Mouse (Mus musculus) granulocyte monocyte progenitor cell, adult 5-6 weeks (primary cell): ENCODE results near the gene Sdhaf3. TPM values are rescaled to one million over a fixed set of nuclear protein-coding genes. Genes with fewer than 3 reads are reported as not detected.
"Not testable (repeated sequence)": the region's sequence is repeated elsewhere in the genome, so short reads cannot be mapped to it uniquely, and the experiment has no call there.

ENCODE experiments used
- ATAC-seq: replicated peaks from 2 replicates; pipeline ENCODE4 v1.8.0; 2016; ENCODE audit warnings: mild to moderate bottlenecking, moderate TSS enrichment, inconsistent platforms; ENCODE audit not compliant: poor library complexity, severe bottlenecking
- total RNA-seq, 2 experiments: library from RNA; stranded (forward) in 1 of 2; stranded (reverse) in 1 of 2; fragments of 200-712, 200-1000 nt in 1 of 2; fragments of >200 nt in 1 of 2; fragmentation: Nextera tagmentation in 1 of 2; gene quantifications; 2 replicates each; pipeline ENCODE4 v1.2.3; 2014 to 2017

The Sdhaf3 gene
- total RNA-seq (2014; fragmentation: Nextera tagmentation), result 4.3 and 4.5 TPM in 2 replicates
- 3.5 and 4.5 TPM in 2 replicates for total RNA-seq (2017)

DNA sequence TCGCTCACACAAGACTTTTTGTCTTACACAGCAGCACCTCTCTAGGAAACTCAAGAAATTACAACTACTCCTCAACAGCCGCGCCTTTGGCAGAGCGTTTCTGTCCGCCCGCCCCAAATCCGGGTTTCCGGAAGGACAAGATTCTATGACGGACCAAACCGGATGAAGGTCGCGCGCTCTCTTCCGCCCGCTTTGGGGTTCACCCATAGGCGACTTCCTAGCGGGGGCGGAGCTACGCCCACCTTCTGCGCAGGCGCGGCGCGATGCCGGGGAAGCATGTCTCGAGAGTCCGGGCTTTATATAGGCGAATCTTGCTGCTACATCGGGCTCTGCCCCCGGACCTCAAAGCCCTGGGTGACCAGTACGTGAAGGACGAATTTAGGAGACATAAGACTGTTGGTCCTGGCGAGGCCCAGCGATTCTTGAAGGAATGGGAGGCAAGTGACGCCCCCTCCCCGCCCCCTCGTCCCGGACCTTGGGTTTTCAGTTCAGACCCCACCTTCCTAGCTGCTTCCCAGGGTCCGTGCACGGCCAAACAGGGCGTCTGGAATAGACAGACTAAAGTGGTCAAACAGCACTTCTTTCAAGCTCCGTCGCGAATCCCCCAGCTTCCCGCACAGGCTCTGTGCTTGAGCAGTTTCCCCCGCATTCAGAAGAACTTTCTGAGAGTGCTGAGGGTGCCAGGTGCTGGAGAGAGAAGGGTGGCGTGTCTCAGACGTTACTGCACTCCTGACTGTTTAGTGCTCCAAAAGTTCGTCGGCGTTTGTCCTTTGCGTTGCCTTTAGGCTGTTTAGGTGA is at the start of gene Sdhaf3:
TSS of gene Sdhaf3 (plus strand) at position 241 of the 798 bp plus-strand sequence.
- ATAC-seq, result peak; percentile 98

DNA sequence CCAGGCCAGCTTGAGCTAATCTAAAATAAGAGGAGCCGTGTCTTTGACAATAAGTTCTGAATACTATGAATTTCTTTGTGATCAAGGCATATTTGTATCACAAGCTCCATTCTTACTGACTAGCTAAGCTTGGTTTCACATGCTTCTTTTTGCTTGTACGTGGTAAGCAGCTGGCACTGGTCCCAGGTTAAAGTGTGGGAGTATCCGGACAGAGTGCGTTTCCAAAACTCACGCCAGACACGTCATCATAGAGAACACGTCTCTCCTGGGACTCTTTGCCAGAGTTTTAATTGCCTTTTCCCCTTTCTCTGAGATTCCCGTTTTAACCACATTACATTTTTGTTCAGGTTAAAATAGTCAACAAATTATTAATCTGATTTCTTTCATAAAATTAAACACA is 46.2 kb upstream of the Sdhaf3 start:
- ATAC-seq, result no peak

DNA sequence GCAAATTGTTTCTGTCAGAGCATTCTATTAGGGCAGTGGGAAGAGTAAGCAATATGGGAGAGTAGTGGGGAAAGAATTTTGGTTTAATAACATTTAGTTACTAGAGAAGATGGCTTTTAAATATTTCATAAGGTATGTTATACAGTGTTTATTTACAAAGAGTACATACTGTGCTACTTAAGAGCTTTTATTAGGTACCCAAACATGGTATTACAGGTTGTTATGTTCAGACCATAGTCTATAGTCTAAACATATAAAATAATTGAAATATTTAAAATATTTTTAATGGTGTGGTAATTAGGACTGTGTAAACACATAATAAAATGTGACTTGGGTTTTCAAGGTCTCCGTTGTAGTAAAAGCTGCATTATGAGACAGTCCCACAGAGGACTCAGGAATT is 41.5 kb upstream of the Sdhaf3 start:
- ATAC-seq, result no peak

DNA sequence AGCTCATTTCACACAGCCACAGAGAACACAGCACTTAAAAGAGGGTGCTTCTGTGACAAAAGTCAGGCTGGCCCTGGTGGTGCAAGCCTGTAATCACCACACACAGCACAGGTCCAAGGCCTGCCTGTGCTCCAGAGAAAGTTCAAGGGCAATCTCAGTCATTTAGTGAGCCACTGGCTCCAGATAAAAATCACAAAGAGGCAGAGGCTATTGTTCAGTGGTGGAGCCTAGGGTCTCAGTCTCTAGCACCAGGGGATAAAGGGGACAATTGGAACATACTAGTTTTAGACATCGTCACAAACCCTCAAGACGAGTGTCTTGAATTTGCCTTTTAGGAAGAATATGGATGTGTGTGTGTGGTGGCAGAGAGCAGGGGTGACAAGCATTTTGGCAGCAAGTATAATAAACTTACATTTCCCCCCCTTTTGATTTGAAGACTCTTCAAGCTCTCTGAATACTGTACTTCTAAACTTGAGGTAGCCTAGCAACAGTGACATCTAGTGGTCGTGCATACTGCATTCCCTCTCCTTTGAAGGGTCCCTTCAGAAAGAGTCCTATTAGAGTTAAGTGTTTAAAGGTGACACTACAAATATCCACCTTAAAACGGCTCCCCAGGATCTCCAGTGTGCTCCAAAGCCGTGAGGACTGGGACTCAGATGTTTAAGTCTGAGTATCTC is 40.8 kb upstream of the Sdhaf3 start:
- peak; percentile 52; the same call in 1 of the 2 replicates for ATAC-seq

DNA sequence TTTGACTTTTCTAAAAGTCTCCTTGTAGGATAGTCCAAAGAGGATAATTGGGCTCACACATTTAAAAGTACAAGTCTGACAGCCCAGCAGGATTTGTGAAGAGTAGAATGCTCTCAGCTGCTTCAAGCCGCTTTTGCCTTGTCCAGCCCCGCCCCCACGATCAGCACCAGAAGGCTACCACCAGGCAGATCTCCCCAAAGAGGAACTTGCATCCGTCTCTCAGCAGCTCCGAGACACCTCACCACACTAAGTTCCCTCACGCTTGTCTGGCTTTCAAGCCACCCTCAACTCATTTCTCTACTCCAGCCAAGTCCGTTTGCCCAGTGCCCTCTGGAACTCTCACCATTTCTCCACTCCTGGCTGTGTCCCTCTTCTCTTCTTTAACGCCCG is 40.3 kb upstream of the Sdhaf3 start:
- ATAC-seq, result peak; percentile 65

DNA sequence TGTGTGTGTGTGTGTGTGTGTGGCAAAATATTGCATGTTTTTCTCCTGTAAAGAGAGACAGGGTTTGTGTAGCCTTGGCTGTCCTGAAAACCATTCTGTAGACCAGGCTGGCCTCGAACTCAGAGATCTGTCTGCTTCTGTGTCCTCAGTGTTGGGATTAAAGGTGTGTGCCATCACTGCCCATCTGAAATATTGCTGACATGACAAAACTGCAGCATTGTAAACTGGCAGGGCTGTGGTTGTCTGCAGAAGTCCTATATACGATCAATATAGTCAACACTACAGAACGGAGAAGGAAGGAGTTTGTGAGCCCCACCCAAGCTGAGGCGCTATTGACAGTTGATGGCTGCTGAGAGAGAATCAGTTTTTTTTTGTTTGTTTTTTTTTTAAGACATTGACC is 38.5 kb upstream of the Sdhaf3 start:
- no peak for ATAC-seq

DNA sequence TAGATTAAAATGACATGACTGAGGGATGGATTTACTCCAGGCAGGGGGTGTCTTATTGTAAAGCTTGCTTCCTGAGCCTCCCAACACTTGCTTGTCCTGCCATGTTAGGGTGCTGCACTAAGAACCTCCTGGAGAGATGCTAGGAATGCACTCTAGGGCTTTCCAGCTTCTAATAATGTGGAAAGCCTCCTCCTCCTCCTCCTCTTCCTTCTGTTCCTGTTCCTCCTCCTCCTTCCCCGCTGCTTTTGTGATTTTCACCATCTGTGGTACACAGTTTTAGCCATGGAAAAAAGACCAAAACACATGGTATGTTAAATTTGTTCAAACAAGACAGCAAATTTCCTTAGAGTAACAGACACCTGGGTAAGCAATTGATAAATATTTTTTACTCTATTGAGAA is 30.5 kb upstream of the Sdhaf3 start:
- no peak for ATAC-seq

DNA sequence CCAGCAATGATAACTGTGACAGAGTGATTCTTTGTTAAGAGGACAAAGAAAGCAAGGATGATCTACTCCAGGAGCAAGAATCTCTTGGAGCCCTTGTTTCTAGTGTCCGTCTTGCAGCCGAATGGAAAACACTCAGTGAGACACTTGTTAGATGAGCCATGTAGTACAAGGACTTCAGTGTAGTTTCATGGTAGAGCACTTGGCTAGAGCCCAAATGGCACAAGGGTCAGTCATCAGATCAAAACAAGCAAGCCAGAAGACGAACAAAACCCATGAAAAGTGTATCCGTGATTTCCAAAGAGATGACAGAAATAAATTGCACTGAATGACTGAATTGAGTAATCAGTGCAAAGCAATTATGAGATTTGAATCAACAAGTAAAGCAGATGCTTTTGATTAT is 25.0 kb upstream of the Sdhaf3 start:
- no peak for ATAC-seq

DNA sequence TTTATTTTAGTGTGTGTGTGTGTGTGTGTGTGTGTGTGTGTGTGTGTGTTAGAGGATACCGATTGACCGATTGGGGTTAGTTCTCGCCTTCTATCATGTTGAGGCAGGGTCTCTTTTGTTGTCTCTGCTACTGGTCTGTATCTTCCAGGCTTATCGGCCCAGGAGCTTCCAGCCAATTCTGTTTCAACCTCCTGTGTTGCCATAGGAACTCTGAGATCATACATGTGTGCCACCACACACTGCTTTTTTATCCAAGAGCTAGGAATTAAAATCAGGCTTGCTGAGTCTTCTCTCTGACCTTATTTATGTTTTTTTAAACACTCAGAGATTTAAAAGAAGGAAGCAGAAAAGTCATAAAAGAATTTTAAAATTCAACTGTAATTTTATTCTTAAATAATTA is 24.3 kb upstream of the Sdhaf3 start:
- ATAC-seq, result no peak

DNA sequence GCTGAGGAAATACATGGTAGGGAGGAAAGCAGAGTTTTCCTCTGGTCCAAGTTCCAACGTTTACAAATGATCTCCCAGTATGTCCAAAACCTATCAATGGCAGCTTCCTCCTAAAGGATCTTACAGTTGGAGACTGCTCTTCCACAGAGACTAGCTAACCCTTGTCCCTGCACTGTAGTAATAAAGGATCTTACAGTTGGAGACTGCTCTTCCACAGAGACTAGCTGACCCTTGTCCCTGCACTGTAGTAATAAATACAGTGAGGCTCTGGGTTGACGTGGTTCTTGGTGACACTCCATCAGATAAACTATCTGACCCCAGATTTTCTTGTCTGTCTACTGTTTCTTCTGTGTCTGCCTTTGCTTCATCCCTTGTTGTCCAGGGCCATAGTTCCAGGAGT is 15.0 kb upstream of the Sdhaf3 start:
- ATAC-seq, result no peak

DNA sequence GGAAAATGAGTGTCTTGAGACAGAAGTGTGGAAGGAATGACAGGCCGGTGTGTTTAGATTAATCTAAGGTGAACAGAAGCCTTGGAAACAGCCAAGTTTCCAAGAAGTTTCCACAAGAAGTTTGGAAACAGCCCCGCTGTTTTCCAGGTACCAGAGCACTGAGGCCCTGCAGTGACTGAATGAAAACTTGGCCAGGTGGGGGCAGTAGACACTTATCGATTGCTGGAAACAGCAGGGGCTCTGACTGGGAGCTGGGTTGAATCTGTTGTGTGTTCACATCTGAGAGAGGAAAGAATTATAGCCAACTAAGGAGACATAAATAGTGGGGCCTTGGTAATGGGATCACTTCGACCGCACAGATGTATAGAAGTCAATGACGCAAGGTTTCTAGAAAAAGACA is 13.0 kb upstream of the Sdhaf3 start:
- no peak for ATAC-seq

DNA sequence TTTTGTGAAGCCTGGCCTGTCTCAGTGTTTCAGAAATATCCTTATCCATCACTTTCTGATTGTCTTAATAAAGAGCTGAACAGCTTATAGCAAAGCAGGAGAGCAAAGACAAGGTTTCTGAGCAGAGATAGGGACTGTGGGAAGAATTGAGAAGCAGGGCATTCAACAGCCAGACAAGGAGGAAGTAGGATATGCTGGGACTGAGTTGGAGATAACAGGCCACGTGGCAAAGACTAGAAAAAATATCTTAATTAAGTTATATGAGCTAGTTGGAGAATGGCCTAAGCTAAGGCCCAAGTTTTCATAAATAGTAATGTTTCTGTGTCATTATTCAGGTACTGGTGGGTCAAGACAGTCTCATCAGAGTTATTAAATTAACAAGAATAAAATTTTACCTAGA is 8.2 kb upstream of the Sdhaf3 start:
- no peak for ATAC-seq

DNA sequence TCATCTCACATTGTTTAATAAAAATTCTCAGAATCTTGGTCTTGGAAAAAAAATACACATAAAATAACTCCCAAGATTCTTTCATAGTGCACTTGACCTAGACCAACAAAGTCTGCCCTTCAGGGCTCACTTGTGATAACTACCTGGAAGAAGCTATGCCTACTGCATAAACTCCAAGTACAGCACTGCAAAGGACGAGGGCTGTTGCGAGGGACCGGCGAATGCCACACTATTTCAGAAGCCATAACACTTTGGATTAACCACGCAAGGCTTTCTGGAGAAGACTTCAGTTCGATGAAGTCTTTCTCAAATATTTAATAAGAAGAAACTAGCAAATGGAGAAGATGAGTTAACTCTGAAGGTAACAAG is 425 bp upstream of the Sdhaf3 start:
- peak; percentile 31 for ATAC-seq

DNA sequence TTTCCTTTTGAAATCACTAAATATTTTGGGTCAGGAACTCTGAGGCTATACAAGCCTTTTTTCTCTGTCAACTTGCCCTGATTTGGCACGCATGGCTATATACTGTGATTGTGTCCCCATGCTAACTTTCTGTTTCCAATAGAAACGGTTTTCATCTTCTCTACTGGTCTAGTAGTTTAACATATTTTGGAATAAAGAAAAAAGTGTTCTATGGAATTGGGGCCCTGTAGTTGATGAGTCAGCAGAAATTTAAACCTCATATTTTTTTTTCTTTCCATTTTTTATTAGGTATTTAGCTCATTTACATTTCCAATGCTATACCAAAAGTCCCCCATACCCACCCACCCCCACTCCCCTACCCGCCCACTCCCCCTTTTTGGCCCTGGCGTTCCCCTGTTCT is 3.4 kb downstream of the Sdhaf3 start:
- ATAC-seq, result not testable (repeated sequence)

DNA sequence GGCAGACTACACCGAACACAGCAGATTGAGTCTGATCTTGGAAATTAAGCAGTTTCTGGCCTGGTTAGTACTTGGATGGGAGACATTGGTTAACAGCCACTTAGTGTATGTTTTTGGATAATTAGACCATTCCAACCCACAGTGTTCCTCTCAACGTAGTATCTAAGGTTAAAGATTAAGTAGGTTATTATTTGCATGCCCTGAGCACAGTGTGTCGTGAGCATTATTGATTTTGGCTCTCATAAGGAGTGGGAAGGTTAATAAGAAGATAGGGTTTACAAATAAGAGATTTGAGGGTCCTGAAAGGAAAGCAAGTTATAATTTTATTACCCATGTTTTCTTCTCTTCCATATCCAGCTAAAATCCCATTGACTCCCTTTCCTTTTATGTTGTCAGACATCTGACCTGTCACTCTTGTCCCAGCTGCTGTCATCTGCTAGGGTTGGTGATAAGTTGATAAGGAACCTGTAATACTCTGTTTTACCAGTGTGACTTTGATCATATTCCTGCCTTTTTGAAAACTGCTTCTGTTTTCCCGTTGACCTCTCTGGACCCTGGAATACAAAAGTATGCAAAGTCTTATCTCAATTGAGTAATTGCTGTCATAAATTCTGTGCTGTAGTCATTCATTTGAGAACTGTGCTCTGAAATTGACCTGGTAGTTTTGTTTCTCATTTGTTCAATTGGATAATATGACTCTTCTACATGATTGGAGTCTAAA is 41.6 kb downstream of the Sdhaf3 start:
- no peak for ATAC-seq

DNA sequence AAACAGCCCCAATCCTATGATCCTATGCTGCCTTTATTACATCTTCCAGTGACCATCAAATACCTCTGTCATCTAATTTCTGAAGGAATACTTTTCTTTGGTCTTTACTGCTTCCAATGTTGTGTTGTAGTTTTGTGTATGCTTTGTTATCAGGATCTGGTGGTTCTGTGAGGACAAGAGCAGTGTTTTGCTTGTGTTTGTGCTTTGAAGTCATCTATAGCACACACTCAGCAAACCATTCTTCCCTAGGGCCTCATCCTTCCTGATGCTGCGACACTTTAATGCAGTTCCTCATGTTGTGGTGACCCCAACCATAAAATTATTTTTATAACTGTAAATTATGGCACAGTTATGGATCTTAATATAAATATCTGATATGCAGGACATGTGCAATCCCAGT is 42.2 kb downstream of the Sdhaf3 start:
- ATAC-seq, result no peak

DNA sequence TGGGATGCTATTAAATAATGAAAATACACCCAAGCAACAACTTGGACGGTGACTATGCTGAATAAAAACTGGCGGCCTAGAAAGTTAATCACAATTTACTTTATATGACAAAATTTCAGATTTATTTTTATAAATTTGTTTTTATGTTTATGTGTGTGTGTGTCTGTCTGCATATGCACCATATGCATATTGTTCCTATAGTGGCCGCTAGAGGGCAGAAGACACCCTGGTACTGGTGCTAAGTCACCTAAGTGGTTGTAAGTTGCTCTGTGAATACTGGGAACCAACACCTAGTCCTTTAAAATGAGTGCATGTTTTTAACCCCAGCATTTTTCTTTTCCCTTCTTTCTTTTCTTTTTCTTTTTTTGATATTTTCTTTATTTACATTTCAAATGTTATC is 43.2 kb downstream of the Sdhaf3 start:
- ATAC-seq, result no peak

DNA sequence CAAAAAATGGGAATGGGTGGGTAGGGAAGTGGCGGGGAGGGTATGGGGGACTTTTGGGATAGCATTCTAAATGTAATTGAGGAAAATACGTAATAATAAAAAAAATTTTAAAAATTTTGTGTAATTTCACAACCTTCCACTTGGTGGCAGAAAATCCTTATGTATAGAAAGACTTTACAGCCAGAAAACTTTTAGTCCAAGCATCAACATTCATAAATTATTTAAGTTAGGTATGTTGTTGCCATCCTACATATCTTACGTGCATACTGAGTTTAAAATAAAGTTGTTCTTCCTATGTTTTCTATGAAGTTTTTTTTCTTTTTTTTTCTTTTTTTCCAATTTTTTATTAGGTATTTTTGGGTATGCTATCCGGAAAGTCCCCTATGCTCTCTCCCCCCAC is 47.3 kb downstream of the Sdhaf3 start:
- ATAC-seq, result no peak

DNA sequence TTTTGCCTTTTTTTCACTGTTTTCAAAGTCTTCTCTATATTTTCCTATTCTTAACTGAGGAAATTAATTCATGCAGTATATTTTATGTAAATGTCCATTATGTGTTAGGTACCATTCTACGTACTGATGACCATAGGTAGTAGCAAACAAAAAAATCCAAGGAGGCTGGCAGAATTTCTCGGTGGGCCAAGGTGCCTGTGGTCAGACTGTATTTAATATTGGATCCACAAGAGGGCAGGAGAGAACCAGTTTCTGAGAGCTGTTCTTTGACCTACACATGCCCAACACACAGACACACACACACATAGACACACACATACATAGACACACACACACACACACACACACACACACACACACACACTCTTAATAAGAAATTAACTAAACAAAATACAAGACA is 48.2 kb downstream of the Sdhaf3 start:
- no peak for ATAC-seq

DNA sequence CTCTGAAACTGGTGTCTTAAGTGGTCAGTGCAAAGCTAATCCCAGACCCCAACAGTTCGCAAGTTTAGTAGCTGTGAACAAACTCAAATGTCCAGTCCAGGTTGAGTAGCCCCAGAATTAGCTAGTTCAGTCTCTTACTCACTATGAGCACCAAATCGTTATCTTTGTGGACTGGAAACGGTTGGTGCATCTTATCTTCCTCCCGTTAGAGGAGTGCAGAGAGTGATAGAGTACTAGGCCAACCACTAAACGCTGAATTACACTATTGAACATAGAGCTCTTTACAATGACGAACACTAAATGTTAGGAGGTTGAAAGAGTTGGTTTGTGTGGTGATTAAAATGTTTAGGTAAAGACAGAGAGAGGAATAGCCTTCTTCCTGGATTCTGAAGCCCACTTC is 82.3 kb downstream of the Sdhaf3 start:
- no peak for ATAC-seq

DNA sequence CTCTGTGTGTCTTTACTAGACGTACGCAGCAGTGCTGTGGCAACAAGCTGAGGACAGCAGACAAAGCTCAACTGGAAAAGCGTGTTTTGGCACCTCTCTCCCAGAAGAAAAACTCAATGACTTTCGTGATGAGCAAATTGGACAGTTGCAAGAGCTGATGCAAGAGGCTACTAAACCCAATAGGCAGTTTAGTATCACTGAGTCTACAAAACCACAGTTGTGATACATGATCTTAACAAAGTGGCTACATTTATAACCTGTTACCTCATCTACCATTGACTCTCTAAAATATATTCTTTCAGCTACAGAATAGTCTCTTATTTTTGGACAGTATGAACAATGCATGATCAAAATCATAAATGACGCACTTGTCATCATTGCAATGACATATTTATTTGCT is 83.0 kb downstream of the Sdhaf3 start:
- ATAC-seq, result no peak
